Mouse (Mus musculus): ENCODE measurements around the gene Fam49a. TPM values are rescaled to one million over a fixed set of nuclear protein-coding genes. Genes with fewer than 3 reads are reported as not detected.

Gene Fam49a
- polyA plus RNA-seq, 1 experiment, result 3.4 TPM

DNA sequence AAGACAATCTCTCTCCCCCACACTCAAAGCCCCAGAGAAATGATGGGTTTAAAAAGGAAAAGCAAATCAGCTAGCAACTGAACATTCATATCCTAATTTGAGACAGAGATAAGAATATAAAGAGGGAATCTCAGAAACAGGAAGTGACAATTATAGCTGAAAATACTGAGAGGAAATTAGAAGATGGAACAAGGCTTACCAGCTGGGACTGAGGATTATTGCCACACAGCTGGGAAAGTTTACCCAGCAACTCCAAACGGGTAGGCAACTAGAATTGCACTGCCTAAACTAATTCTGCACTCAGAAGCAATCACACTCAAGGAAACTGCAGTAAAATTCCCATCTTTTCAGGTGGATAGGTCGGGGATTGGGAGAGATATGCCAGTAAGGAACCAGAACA is 12.4 kb upstream of the Fam49a start:
- no peak overlapping the region for H3K27ac ChIP-seq (ENCODE audit: insufficient read depth, low read depth, low read length)
- no peaks in the 10 kb centered on the region for H3K36me3 ChIP-seq (ENCODE audit: control insufficient read depth, insufficient read depth, low read length)
- DNase-seq, result no peak
- H3K4me3 ChIP-seq (ENCODE audit: insufficient read depth, low read depth, low read length), result no peak overlapping the region
- no peaks in the 10 kb centered on the region for H3K4me1 ChIP-seq (ENCODE audit: control insufficient read depth, insufficient read depth, low read length)
- WGBS, result 57% methylated on average over 2 of the region's 2 CpGs
- H3K27me3 ChIP-seq (replicated peaks; ENCODE audit: control insufficient read depth, insufficient read depth, low read length), result no peaks in the 10 kb centered on the region; the same call in 1 of the 2 replicates
- TF ChIP-seq POLR2A (IDR thresholded peaks at IDR 0.05; ENCODE audit: low read depth, low read length) (no peak), CTCF (conservative IDR thresholded peaks at IDR 0.05; ENCODE audit: insufficient read depth, insufficient read length, low read depth, low read length) (no peak)

DNA sequence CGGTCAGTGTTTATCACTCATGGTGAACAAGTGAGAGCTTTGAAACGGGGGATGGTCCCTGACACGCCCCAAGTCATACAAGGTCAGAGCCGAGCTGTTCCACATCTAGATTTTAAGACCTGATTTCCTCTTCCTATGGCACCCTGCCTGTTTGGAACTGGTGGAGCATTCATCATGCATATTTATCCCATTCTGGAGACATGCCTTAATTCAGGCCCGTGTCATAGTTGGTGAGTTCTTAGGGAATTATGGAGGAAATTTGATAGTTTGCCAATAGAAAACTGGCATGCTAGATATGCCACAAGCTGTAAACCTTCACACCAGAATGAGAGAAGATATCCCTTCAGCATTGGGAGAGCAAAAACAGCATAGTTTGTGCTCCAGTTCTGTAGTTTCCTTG is 8.4 kb upstream of the Fam49a start:
- H3K36me3 ChIP-seq (ENCODE audit: control insufficient read depth, insufficient read depth, low read length), result no peaks in the 10 kb centered on the region
- H3K4me3 ChIP-seq (ENCODE audit: insufficient read depth, low read depth, low read length), result no peak overlapping the region
- H3K27me3 ChIP-seq (replicated peaks; ENCODE audit: control insufficient read depth, insufficient read depth, low read length), result no peaks in the 10 kb centered on the region
- WGBS, result 21% methylated on average over 5 of the region's 5 CpGs
- no peak overlapping the region for H3K27ac ChIP-seq (ENCODE audit: insufficient read depth, low read depth, low read length)
- TF ChIP-seq POLR2A (IDR thresholded peaks at IDR 0.05; ENCODE audit: low read depth, low read length) (no peak), CTCF (conservative IDR thresholded peaks at IDR 0.05; ENCODE audit: insufficient read depth, insufficient read length, low read depth, low read length) (no peak)
- DNase-seq, result peak; percentile 67
- no peaks in the 10 kb centered on the region for H3K4me1 ChIP-seq (ENCODE audit: control insufficient read depth, insufficient read depth, low read length)

- no peak overlapping the region for H3K4me3 ChIP-seq (ENCODE audit: insufficient read depth, low read depth, low read length)
- 92% methylated on average over 4 of the region's 4 CpGs for WGBS
- H3K27me3 ChIP-seq (replicated peaks; ENCODE audit: control insufficient read depth, insufficient read depth, low read length), result no peaks in the 10 kb centered on the region
These were observed 7.8 kb upstream of the Fam49a start for GRCm38 (mm10) chr12:12254139-12254538.

GRCm38 (mm10) chr12:12260979-12261960 is 669 bp upstream of the Fam49a start:
- 75% methylated on average over 9 of the region's 9 CpGs for WGBS
- Histone ChIP-seq H3K27me3 (replicated peaks; ENCODE audit: control insufficient read depth, insufficient read depth, low read length) (no peaks in the 10 kb centered on the region), H3K27ac (ENCODE audit: insufficient read depth, low read depth, low read length) (peak overlapping the region; percentile 47; the same call in 1 of the 2 replicates), H3K4me1 (ENCODE audit: control insufficient read depth, insufficient read depth, low read length) (0 out of 2 replicates have a peak, but pooled peaks cover 3% of the 10 kb centered on the region), H3K4me3 (ENCODE audit: insufficient read depth, low read depth, low read length) (peak overlapping the region; percentile 64; the same call in 1 of the 2 replicates), H3K36me3 (ENCODE audit: control insufficient read depth, insufficient read depth, low read length) (no peaks in the 10 kb centered on the region)
- no peak for TF ChIP-seq CTCF (conservative IDR thresholded peaks at IDR 0.05; ENCODE audit: insufficient read depth, insufficient read length, low read depth, low read length)
- TF ChIP-seq POLR2A (IDR thresholded peaks at IDR 0.05; ENCODE audit: low read depth, low read length), result no peak
- no peak for DNase-seq

More at GRCm38 (mm10) chr12:12254139-12254538, 7.8 kb upstream of the Fam49a start:
- Histone ChIP-seq H3K4me1 (ENCODE audit: control insufficient read depth, insufficient read depth, low read length) (no peaks in the 10 kb centered on the region), H3K27ac (ENCODE audit: insufficient read depth, low read depth, low read length) (no peak overlapping the region), H3K36me3 (ENCODE audit: control insufficient read depth, insufficient read depth, low read length) (no peaks in the 10 kb centered on the region)
- TF ChIP-seq CTCF (conservative IDR thresholded peaks at IDR 0.05; ENCODE audit: insufficient read depth, insufficient read length, low read depth, low read length) (no peak), POLR2A (IDR thresholded peaks at IDR 0.05; ENCODE audit: low read depth, low read length) (no peak)
- no peak for DNase-seq

DNA sequence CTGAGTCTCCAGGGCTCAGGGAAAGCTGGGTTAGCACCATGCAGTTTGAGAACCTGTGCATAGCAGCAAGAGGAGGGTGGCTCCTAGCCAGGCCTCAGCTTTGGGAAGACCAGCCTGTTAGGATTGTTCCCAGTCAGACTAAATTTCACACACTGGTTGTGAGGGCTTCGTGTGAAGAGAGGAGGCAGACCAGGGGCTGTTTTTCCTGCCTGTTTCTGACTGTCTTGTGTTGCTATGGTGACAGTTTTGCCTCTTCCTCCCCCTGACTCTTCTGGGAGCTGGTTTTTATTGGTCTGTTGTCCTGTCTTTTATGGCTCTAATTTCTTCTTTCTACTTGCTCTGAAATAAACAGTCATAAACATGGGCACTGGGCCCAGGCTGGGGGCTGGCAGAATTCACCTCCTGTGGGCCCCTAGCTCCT is 1.4 kb downstream of the Fam49a start:
- 34% methylated on average over 1 of the region's 1 CpGs for WGBS
- no peak for TF ChIP-seq POLR2A (IDR thresholded peaks at IDR 0.05; ENCODE audit: low read depth, low read length)
- no peak for TF ChIP-seq CTCF (conservative IDR thresholded peaks at IDR 0.05; ENCODE audit: insufficient read depth, insufficient read length, low read depth, low read length)
- Histone ChIP-seq H3K4me1 (ENCODE audit: control insufficient read depth, insufficient read depth, low read length) (0 out of 2 replicates have a peak, but pooled peaks cover 3% of the 10 kb centered on the region), H3K4me3 (ENCODE audit: insufficient read depth, low read depth, low read length) (peak overlapping the region; percentile 64; the same call in 1 of the 2 replicates), H3K27ac (ENCODE audit: insufficient read depth, low read depth, low read length) (no peak overlapping the region; the same call in 1 of the 2 replicates), H3K36me3 (ENCODE audit: control insufficient read depth, insufficient read depth, low read length) (no peaks in the 10 kb centered on the region), H3K27me3 (replicated peaks; ENCODE audit: control insufficient read depth, insufficient read depth, low read length) (no peaks in the 10 kb centered on the region)
- DNase-seq, result no peak

DNA sequence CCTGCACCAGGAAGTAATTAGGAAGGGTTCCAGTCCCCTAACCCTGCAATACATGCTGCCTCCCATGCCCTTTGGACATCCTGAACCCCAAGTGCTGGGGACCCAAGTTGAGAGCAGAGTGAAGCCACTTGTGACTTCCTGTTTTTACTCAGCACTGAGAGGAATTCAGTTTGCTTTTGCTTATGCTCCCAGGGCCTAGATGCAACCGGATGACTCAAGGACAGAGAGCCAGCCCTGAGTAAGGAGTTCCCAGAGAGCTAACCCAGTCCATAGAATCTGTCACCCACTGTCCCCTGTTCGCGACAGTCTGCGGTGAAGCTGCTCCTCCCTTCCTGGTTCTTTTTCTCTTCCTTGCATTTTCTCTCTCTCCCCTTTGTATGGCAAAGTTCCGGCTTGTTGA is 2.2 kb downstream of the Fam49a start:
- 0 out of 2 replicates have a peak, but pooled peaks cover 3% of the 10 kb centered on the region for H3K4me1 ChIP-seq (ENCODE audit: control insufficient read depth, insufficient read depth, low read length)
- no peaks in the 10 kb centered on the region for H3K36me3 ChIP-seq (ENCODE audit: control insufficient read depth, insufficient read depth, low read length)
- no peaks in the 10 kb centered on the region for H3K27me3 ChIP-seq (replicated peaks; ENCODE audit: control insufficient read depth, insufficient read depth, low read length)
- TF ChIP-seq CTCF (conservative IDR thresholded peaks at IDR 0.05; ENCODE audit: insufficient read depth, insufficient read length, low read depth, low read length), result no peak
- 79% methylated on average over 5 of the region's 5 CpGs for WGBS
- DNase-seq, result peak; percentile 46
- peak overlapping the region; percentile 56 for H3K27ac ChIP-seq (ENCODE audit: insufficient read depth, low read depth, low read length)
- H3K4me3 ChIP-seq (ENCODE audit: insufficient read depth, low read depth, low read length), result no peak overlapping the region

DNA sequence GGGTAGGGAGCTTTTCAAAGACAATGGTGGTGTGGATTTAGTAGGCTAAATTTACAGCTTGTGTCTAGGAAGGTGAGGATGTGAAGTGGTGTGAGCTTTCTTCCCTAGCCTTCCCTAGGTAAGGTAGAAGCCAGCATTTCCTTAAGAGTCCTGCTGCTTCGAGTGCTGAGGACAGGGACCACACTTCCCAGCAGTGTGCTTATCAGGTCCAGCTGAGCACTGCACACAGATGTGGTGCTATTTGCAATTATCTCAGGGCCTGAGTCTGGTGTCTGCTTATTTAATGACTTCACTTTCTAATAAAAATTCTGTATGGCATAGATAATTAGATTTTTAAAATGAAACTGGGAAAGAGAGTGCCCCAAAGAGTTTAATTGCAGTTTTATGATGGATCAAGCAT is 4.6 kb downstream of the Fam49a start:
- H3K4me1 ChIP-seq (ENCODE audit: control insufficient read depth, insufficient read depth, low read length), result peaks cover 7% of the 10 kb centered on the region; the same call in 1 of the 2 replicates
- TF ChIP-seq POLR2A (IDR thresholded peaks at IDR 0.05; ENCODE audit: low read depth, low read length), result no peak
- no peak for TF ChIP-seq CTCF (conservative IDR thresholded peaks at IDR 0.05; ENCODE audit: insufficient read depth, insufficient read length, low read depth, low read length)

More for the DNA sequence above, 4.6 kb downstream of the Fam49a start:
- H3K27ac ChIP-seq (ENCODE audit: insufficient read depth, low read depth, low read length), result no peak overlapping the region
- 81% methylated on average over 1 of the region's 1 CpGs for WGBS
- no peak for DNase-seq
- H3K4me3 ChIP-seq (ENCODE audit: insufficient read depth, low read depth, low read length), result no peak overlapping the region
- H3K27me3 ChIP-seq (replicated peaks; ENCODE audit: control insufficient read depth, insufficient read depth, low read length), result no peaks in the 10 kb centered on the region
- no peaks in the 10 kb centered on the region for H3K36me3 ChIP-seq (ENCODE audit: control insufficient read depth, insufficient read depth, low read length)

All from kidney, adult 2 months (tissue).